Mouse (Mus musculus) bone marrow macrophage, adult 2 months (primary cell): ENCODE measurements around the gene Camk2n2.

Experiments used
- CTCF ChIP-seq: IDR thresholded peaks from 2 replicates; pipeline ENCODE4 v1.5.1; 2012; ENCODE audit warnings: low read depth, mild to moderate bottlenecking, low read length, moderate library complexity
- POLR2A ChIP-seq: IDR thresholded peaks from 2 replicates; pipeline ENCODE4 v1.6.1; 2012; ENCODE audit warnings: mild to moderate bottlenecking, low read depth, low read length, borderline replicate concordance

DNA sequence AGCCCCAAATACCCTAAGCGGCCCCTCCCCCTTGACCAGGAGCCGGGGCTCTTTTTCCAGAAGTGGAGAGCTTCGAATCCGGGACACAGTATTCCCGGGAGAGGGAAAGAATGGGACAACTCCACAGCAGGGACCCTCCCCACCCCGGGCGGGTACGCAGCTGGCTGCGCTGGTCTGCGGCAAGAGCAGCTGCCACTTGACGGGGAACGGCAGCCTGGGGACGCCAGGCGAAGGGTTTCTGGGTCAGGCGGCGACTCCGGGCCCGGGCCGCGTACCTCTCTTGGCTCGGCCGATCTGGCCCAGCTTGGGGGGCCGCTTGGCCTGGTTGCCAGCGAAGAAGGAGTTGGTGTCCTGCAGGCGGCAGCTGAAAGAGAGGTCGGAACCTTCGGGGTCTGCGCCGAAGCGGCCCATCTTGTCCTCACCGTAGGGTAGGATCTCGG lies 316 bp downstream of the Camk2n2 start:
- TF ChIP-seq CTCF (no peak), POLR2A (no peak)
